Mouse (Mus musculus): ENCODE results near the gene Sirpa. TPM values are rescaled to one million over a fixed set of nuclear protein-coding genes. Genes with fewer than 3 reads are reported as not detected.

Gene Sirpa
- polyA plus RNA-seq, 1 experiment from 2014 or later: 17.4 TPM

- Histone ChIP-seq H3K4me3 (no peak overlapping the region), H3K27ac (replicated peaks) (no peak overlapping the region), H3K27me3 (replicated peaks; ENCODE audit: low read depth, poor library complexity, severe bottlenecking) (no peaks in the 10 kb centered on the region), H3K4me1 (peaks cover 9% of the 10 kb centered on the region), H3K36me3 (replicated peaks) (peaks cover 13% of the 10 kb centered on the region), H3K9me3 (no peaks in the 10 kb centered on the region)
- 90% methylated on average over 9 of the region's 9 CpGs for WGBS
- no peak for DNase-seq (ENCODE audit: low spot score)
Measured at GRCm38 (mm10) chr2:129621654-129622490, 29.2 kb downstream of the Sirpa start.

DNA sequence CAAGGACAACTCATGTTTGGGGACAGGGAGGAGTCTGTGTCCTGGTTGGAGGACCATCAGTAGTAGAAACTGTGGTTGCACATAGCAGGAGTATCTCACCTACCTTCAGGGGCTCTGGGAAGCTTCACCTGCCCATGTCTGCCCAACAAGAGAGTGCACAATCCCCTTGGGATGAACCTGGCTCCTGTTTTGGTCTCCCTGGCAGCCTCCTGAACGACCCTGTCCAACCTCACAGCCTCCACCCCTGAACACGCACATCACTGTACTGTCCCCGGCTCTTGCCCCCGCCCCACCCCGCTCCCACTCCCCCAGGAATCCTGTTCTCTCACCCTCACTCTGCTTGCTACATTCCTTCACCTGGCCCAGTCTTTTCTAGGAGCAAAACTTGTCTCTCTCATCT, 30.3 kb downstream of the Sirpa start:
- WGBS: 93% methylated on average over 5 of the region's 5 CpGs
- DNase-seq (ENCODE audit: low spot score): no peak
- H3K4me1 ChIP-seq: peaks cover 9% of the 10 kb centered on the region
- peaks cover 10% of the 10 kb centered on the region for H3K36me3 ChIP-seq (replicated peaks)
- no peak overlapping the region for H3K4me3 ChIP-seq
- H3K27me3 ChIP-seq (replicated peaks; ENCODE audit: low read depth, poor library complexity, severe bottlenecking): no peaks in the 10 kb centered on the region
- no peak overlapping the region for H3K27ac ChIP-seq (replicated peaks)
- H3K9me3 ChIP-seq: no peaks in the 10 kb centered on the region

- 92% methylated on average over 7 of the region's 7 CpGs for WGBS
- Histone ChIP-seq H3K4me1 (peaks cover 9% of the 10 kb centered on the region), H3K9me3 (no peaks in the 10 kb centered on the region), H3K27ac (replicated peaks) (no peak overlapping the region), H3K27me3 (replicated peaks; ENCODE audit: low read depth, poor library complexity, severe bottlenecking) (no peaks in the 10 kb centered on the region), H3K4me3 (no peak overlapping the region), H3K36me3 (replicated peaks) (peaks cover 16% of the 10 kb centered on the region)
- DNase-seq (ENCODE audit: low spot score): no peak
Measured at GRCm38 (mm10) chr2:129623771-129624170, 31.1 kb downstream of the Sirpa start.

- Histone ChIP-seq H3K27me3 (replicated peaks; ENCODE audit: low read depth, poor library complexity, severe bottlenecking) (no peaks in the 10 kb centered on the region), H3K36me3 (replicated peaks) (peaks cover 12% of the 10 kb centered on the region; the same call in 1 of the 2 replicates), H3K4me1 (peaks cover 9% of the 10 kb centered on the region), H3K27ac (replicated peaks) (no peak overlapping the region), H3K9me3 (no peaks in the 10 kb centered on the region), H3K4me3 (no peak overlapping the region)
- 76% methylated on average over 13 of the region's 13 CpGs for WGBS
- peak; percentile 18 for DNase-seq (ENCODE audit: low spot score)
Measured at GRCm38 (mm10) chr2:129624246-129624918, 31.7 kb downstream of the Sirpa start.

GRCm38 (mm10) chr2:129624956-129625355, 32.3 kb downstream of the Sirpa start:
- no peak overlapping the region for H3K4me3 ChIP-seq
- DNase-seq (ENCODE audit: low spot score): no peak
- H3K27ac ChIP-seq (replicated peaks): no peak overlapping the region
- peaks cover 9% of the 10 kb centered on the region for H3K4me1 ChIP-seq
- WGBS: 75% methylated on average over 6 of the region's 6 CpGs
- H3K36me3 ChIP-seq (replicated peaks): peaks cover 13% of the 10 kb centered on the region
- H3K9me3 ChIP-seq: no peaks in the 10 kb centered on the region
- no peaks in the 10 kb centered on the region for H3K27me3 ChIP-seq (replicated peaks; ENCODE audit: low read depth, poor library complexity, severe bottlenecking)

DNA sequence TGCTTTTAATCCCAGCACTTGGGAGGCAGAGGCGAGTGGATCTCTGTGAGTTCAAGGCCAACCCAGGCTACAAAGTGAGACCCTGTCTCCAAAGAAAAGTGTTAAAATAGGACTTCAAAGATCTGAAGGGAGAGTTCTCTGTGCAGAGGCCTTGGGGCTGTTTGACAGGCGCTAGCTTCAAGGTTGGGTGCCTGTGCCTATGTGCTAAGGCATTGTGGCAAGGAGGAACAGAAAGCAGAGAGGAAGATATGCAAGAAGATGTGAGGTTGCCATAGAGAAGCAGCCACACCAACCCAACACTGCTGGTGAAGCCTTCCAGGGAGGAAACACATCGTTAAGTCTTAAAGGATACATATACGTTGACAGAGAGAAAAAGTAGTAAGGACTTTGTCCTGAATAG, 33.2 kb downstream of the Sirpa start:
- Histone ChIP-seq H3K27me3 (replicated peaks; ENCODE audit: low read depth, poor library complexity, severe bottlenecking) (no peaks in the 10 kb centered on the region), H3K27ac (replicated peaks) (no peak overlapping the region), H3K9me3 (no peaks in the 10 kb centered on the region), H3K4me1 (peaks cover 9% of the 10 kb centered on the region), H3K4me3 (no peak overlapping the region), H3K36me3 (replicated peaks) (peaks cover 18% of the 10 kb centered on the region)
- no peak for DNase-seq (ENCODE audit: low spot score)
- WGBS: 85% methylated on average over 4 of the region's 4 CpGs

GRCm38 (mm10) chr2:129626621-129627061, 34.0 kb downstream of the Sirpa start:
- WGBS: 78% methylated on average over 4 of the region's 4 CpGs
- Histone ChIP-seq H3K9me3 (no peaks in the 10 kb centered on the region), H3K4me3 (no peak overlapping the region), H3K27ac (replicated peaks) (no peak overlapping the region), H3K4me1 (peaks cover 9% of the 10 kb centered on the region), H3K36me3 (replicated peaks) (peaks cover 26% of the 10 kb centered on the region), H3K27me3 (replicated peaks; ENCODE audit: low read depth, poor library complexity, severe bottlenecking) (no peaks in the 10 kb centered on the region)
- DNase-seq (ENCODE audit: low spot score): no peak

DNA sequence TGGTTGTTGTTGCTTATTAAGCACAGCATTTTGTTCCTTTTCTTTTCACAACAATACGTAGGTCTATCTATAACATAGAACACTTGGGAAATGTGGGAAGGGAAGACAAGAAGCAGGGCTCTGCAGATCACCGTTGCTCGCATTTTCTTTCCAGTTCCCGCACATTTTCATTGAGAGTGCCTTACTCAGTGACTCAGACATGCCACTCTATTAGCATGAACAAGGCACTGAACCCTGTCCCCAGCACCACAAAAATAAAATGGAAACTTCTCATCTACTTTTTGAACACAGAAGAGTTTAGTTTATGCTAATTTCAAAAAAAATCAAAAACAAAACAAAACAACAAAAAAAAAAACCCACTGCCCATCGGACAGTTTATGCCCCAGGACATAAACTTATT, 34.5 kb downstream of the Sirpa start:
- DNase-seq (ENCODE audit: low spot score): no peak
- Histone ChIP-seq H3K36me3 (replicated peaks) (peaks cover 27% of the 10 kb centered on the region), H3K9me3 (no peaks in the 10 kb centered on the region), H3K4me1 (peaks cover 9% of the 10 kb centered on the region), H3K27ac (replicated peaks) (no peak overlapping the region), H3K4me3 (no peak overlapping the region), H3K27me3 (replicated peaks; ENCODE audit: low read depth, poor library complexity, severe bottlenecking) (no peaks in the 10 kb centered on the region)
- 92% methylated on average over 5 of the region's 5 CpGs for WGBS

DNA sequence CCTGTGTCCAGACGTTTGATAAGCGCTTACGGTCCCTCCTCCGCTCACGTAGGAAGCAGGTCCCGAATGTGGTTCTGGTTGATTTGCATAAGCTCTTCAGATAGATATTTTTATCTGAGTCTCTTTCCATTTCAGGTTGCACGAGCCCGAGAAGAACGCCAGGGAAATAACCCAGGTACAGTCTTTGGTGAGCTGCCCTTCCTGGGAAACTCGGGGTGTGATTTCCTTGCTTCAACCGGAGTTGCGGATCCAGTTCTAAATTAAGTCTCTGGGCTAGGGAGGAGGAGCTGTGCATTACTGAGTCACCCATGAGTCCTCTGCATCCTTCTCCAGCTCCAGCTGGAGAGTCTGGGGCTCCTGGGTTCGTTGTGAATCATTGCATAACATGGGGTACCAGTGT, 35.2 kb downstream of the Sirpa start:
- DNase-seq (ENCODE audit: low spot score): no peak

DNA sequence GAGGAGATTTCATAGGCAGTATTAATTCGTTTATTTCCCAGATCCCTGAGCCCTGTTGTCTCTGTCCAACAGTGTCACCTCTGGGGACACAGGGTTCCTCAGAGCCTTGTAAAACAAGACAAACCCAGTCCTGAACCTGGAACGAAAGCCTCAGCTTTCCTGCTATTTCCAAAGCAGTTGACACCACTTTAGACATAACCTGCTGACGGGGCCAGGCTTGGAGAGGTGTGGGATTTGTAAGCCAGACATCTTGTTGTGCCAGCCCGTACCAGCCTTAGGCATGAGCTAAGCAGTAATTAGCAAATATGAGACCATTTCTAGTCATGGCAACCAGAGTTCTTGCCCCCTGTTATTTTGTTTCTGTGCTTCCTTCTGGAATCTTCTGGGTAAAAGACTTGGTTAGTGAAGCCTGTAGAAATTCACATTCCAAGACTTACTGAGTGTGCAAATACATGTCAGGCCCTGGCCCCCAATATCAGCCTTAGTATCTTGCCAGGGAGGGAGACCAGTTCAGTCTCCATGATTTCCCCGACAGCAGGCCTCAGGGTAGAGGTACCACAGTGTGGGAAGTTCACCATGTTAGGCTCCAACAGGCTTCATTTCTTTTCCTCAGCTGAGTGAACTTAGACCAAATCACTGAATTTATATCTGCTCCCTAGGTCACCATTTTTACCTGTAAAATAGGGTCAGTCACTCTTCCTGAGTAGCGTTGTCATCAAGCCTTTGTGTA, 36.0 kb downstream of the Sirpa start:
- 92% methylated on average over 6 of the region's 6 CpGs for WGBS
- no peak for DNase-seq (ENCODE audit: low spot score)

More for the DNA sequence above, 35.2 kb downstream of the Sirpa start:
- H3K4me1 ChIP-seq: peaks cover 9% of the 10 kb centered on the region
- H3K9me3 ChIP-seq: no peaks in the 10 kb centered on the region
- 90% methylated on average over 13 of the region's 13 CpGs for WGBS
- no peak overlapping the region for H3K27ac ChIP-seq (replicated peaks)
- H3K4me3 ChIP-seq: no peak overlapping the region
- peaks cover 27% of the 10 kb centered on the region for H3K36me3 ChIP-seq (replicated peaks)
- H3K27me3 ChIP-seq (replicated peaks; ENCODE audit: low read depth, poor library complexity, severe bottlenecking): no peaks in the 10 kb centered on the region

DNA sequence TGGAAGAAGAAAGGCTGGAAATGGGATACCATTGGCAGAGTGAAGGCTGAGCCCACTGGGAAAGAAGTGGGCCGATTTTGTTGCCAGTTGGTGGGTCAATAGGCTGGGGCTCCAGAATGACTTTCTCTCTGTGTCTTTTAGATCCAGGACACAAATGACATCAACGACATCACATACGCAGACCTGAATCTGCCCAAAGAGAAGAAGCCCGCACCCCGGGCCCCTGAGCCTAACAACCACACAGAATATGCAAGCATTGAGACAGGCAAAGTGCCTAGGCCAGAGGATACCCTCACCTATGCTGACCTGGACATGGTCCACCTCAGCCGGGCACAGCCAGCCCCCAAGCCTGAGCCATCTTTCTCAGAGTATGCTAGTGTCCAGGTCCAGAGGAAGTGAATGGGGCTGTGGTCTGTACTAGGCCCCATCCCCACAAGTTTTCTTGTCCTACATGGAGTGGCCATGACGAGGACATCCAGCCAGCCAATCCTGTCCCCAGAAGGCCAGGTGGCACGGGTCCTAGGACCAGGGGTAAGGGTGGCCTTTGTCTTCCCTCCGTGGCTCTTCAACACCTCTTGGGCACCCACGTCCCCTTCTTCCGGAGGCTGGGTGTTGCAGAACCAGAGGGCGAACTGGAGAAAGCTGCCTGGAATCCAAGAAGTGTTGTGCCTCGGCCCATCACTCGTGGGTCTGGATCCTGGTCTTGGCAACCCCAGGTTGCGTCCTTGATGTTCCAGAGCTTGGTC, 37.3 kb downstream of the Sirpa start:
- peaks cover 2% of the 10 kb centered on the region; the same call in 1 of the 2 replicates for H3K4me1 ChIP-seq
- H3K4me3 ChIP-seq: no peak overlapping the region
- no peak for DNase-seq (ENCODE audit: low spot score)
- H3K36me3 ChIP-seq (replicated peaks): peaks cover 27% of the 10 kb centered on the region
- H3K27me3 ChIP-seq (replicated peaks; ENCODE audit: low read depth, poor library complexity, severe bottlenecking): no peaks in the 10 kb centered on the region
- no peaks in the 10 kb centered on the region for H3K9me3 ChIP-seq
- no peak overlapping the region for H3K27ac ChIP-seq (replicated peaks)
- WGBS: 92% methylated on average over 15 of the region's 15 CpGs

More for the DNA sequence above, 36.0 kb downstream of the Sirpa start:
- Histone ChIP-seq H3K4me3 (no peak overlapping the region), H3K36me3 (replicated peaks) (peaks cover 27% of the 10 kb centered on the region), H3K27ac (replicated peaks) (no peak overlapping the region), H3K9me3 (no peaks in the 10 kb centered on the region), H3K4me1 (peaks cover 9% of the 10 kb centered on the region), H3K27me3 (replicated peaks; ENCODE audit: low read depth, poor library complexity, severe bottlenecking) (no peaks in the 10 kb centered on the region)

GRCm38 (mm10) chr2:129630532-129630886, 37.9 kb downstream of the Sirpa start:
- no peak for DNase-seq (ENCODE audit: low spot score)
- WGBS: 92% methylated on average over 3 of the region's 3 CpGs
- Histone ChIP-seq H3K27me3 (replicated peaks; ENCODE audit: low read depth, poor library complexity, severe bottlenecking) (no peaks in the 10 kb centered on the region), H3K27ac (replicated peaks) (no peak overlapping the region), H3K4me3 (no peak overlapping the region), H3K4me1 (no peaks in the 10 kb centered on the region), H3K36me3 (replicated peaks) (peaks cover 27% of the 10 kb centered on the region), H3K9me3 (no peaks in the 10 kb centered on the region)
